Mouse (Mus musculus): ENCODE results near the gene Tnfsf10. TPM values are rescaled to one million over a fixed set of nuclear protein-coding genes. Genes with fewer than 3 reads are reported as not detected.

Tnfsf10 gene
- polyA plus RNA-seq (2014; fragmentation: Illumina TruSeq; extraction: RNeasy Lipid Tissue Mini Kit (QIAGEN cat#74804); ENCODE audit: low read depth, low replicate concordance): 20.9 TPM

GRCm38 (mm10) chr3:27316559-27317287 lies at the start of gene Tnfsf10:
Tnfsf10 (plus strand) TSS chr3:27317028.

DNA sequence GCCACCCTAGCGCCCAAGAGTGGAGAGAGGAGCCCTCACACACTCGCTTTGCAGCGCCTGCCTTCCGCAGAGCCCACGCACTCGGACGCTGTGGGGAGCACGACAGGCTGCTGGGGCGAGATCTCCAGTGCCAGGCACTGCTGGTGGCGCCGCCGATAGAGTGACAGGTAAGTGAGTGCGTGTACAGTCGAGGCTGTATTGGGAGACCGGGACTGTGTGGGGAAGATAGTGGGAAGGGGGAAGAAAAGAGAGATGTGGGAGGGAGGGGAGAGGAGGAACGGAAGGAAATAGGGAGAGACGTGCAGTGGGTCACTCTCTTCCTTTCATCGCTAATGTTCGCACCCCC lies 54.4 kb downstream of the Tnfsf10 start, which contains the start of gene Ghsr:
Gene Ghsr, plus strand, starts transcription at position 76 of the 346 bp plus-strand sequence.

Other genes starting within 250 kb of the Tnfsf10 start
- gene Ect2, start 163.2 kb upstream of the Tnfsf10 start, polyA plus RNA-seq (2014; fragmentation: Illumina TruSeq; extraction: RNeasy Lipid Tissue Mini Kit (QIAGEN cat#74804); ENCODE audit: low read depth, low replicate concordance): 13.0 TPM
- 454 TPM for gene Nceh1, start 134.1 kb upstream of the Tnfsf10 start, polyA plus RNA-seq (2014; fragmentation: Illumina TruSeq; extraction: RNeasy Lipid Tissue Mini Kit (QIAGEN cat#74804); ENCODE audit: low read depth, low replicate concordance)
- not detected for gene Ghsr, start 54.3 kb downstream of the Tnfsf10 start, polyA plus RNA-seq (2014; fragmentation: Illumina TruSeq; extraction: RNeasy Lipid Tissue Mini Kit (QIAGEN cat#74804); ENCODE audit: low read depth, low replicate concordance)

Data from adrenal gland, adult 10 weeks (tissue).